Mouse (Mus musculus) liver, postnatal 0 days (tissue): ENCODE results near the gene Arf4.

Source experiments
- CTCF ChIP-seq: sonication (generic); IDR thresholded peaks from 2 replicates; pipeline ENCODE4 v1.5.1; 2016; ENCODE audit warnings: antibody characterized with exemption, low read depth
- EP300 ChIP-seq: IDR thresholded peaks from 2 replicates; pipeline ENCODE4 v1.6.1; 2016; ENCODE audit warnings: antibody characterized with exemption, low read depth, mild to moderate bottlenecking

- TF ChIP-seq CTCF (no peak), EP300 (no peak)
Measured at GRCm38 (mm10) chr14:26645989-26646650, 8.2 kb downstream of the Arf4 start.
